ENCODE assay signal across 8 mouse cellular contexts in the genomic region with DNA sequence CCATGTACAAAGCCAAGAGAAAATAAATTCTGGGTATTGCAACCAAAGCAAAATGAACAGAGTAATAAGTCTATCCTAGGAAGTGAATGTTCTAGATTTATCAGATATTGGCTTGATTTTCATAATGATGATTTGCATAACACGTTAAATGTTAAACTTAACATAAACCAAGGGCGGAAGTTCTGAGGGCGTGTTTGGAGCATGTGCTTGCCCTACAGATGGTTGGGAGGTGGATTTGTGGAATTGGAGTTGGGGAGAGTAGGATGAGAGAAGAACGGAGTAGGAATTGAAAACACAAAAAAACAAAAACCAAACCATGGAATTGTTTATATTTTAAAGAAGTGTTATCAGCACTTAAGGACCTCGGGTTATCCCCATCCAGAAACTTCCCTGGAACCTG. TPM values are rescaled to one million over a fixed set of nuclear protein-coding genes. Genes with fewer than 3 reads are reported as not detected.
A peak's percentile ranks its signal among the peaks of the same experiment; 100 is the strongest.
DNase-seq lines count a peak whose midpoint lies in the region; ATAC-seq and TF ChIP-seq lines count a peak whose summit lies in the region.

No protein-coding gene starts in this region.

- H3K4me1 ChIP-seq in testis, adult 2 months (ENCODE audit: control insufficient read depth, insufficient read depth, low read length) = no peaks in the 10 kb centered on the region
- peaks cover 15% of the 10 kb centered on the region for H3K4me1 ChIP-seq in liver, embryonic 12.5 days

- intact Hi-C loops in gastrocnemius, adult 2 months (cut with DNase I) = no loop called here

- H3K27me3 ChIP-seq in testis, adult 2 months (ENCODE audit: control insufficient read depth, insufficient read depth, low read length) = no peaks in the 10 kb centered on the region
- H3K27me3 ChIP-seq in liver, embryonic 12.5 days (replicated peaks) = no peaks in the 10 kb centered on the region

- H3K4me3 ChIP-seq in gastrocnemius, adult 2 months = peak overlapping the region; percentile 87
- peak overlapping the region; percentile 83; the same call in 1 of the 2 replicates for H3K4me3 ChIP-seq in testis, adult 2 months (ENCODE audit: control insufficient read depth, low read depth, low read length)
- H3K4me3 ChIP-seq in liver, embryonic 12.5 days = peak overlapping the region; percentile 76

- peak overlapping the region; percentile 84 for H3K9ac ChIP-seq in liver, embryonic 12.5 days

- peak overlapping the region; percentile 92 for H3K27ac ChIP-seq in gastrocnemius, adult 2 months
- no peak overlapping the region for H3K27ac ChIP-seq in testis, adult 2 months (ENCODE audit: control insufficient read depth, insufficient read depth, low read depth, low read length)
- no peak overlapping the region for H3K27ac ChIP-seq in liver, embryonic 12.5 days

- 48% methylated on average over 5 of the region's 5 CpGs for WGBS in liver, embryonic 12.5 days (ENCODE audit: insufficient replicate concordance)

- H3K36me3 ChIP-seq in testis, adult 2 months (ENCODE audit: control insufficient read depth, insufficient read depth, low read length) = no peaks in the 10 kb centered on the region
- no peaks in the 10 kb centered on the region for H3K36me3 ChIP-seq in liver, embryonic 12.5 days

- H3K9me3 ChIP-seq in liver, embryonic 12.5 days (replicated peaks) = no peaks in the 10 kb centered on the region

- TF ChIP-seq POLR2A in testis, adult 2 months (IDR thresholded peaks at IDR 0.05; ENCODE audit: control insufficient read depth, low read depth, low read length) = no peak

- no peak for TF ChIP-seq CTCF in gastrocnemius, adult 2 months (IDR thresholded peaks at IDR 0.05)
- TF ChIP-seq CTCF in testis, adult 2 months (IDR thresholded peaks at IDR 0.05; ENCODE audit: control insufficient read depth, insufficient read depth, insufficient replicate concordance, low read depth, low read length) = no peak

- no peak for ATAC-seq in liver, embryonic 12.5 days

- no peak for DNase-seq in gastrocnemius, adult 2 months
- no peak for DNase-seq in gastrocnemius, postnatal 4 days (ENCODE audit: low spot score in 2 of 2)
- DNase-seq in testis, postnatal 14 days (ENCODE audit: low spot score) = no peak
- DNase-seq in ovary, adult 18-20 months (ENCODE audit: low spot score) = no peak
- no peak for DNase-seq in adrenal gland, postnatal 10 days
- no peak for DNase-seq in spleen, postnatal 14 days (ENCODE audit: low spot score in 2 of 2)

- peak overlapping the region; percentile 78 for H3K4me2 ChIP-seq in liver, embryonic 12.5 days

RNA-seq across cellular contexts. Expression of gene Mtmr1, which starts 0.5 kb away (rescaled TPM):
- 10 to 100 TPM; 36.6 to 42.0 TPM for total RNA-seq in gastrocnemius, adult 2 months (2021)
- 10 to 100 TPM; 22.7 to 25.3 TPM for total RNA-seq in gastrocnemius, postnatal 4 days (2021)
- 4.1 and 5.3 TPM in 2 replicates for polyA plus RNA-seq in testis, adult 2 months (2012; rRNA removed)
- 8.4 and 9.7 TPM in 2 replicates for polyA plus RNA-seq in liver, embryonic 12.5 days (2016; fragmentation: Nextera tagmentation; extraction: Ambion mirVana)
- 10 to 100 TPM; 27.0 to 29.2 TPM for total RNA-seq in adrenal gland, postnatal 10 days (2021)
